Mouse (Mus musculus): ENCODE measurements around the gene Wdr90.

DNA sequence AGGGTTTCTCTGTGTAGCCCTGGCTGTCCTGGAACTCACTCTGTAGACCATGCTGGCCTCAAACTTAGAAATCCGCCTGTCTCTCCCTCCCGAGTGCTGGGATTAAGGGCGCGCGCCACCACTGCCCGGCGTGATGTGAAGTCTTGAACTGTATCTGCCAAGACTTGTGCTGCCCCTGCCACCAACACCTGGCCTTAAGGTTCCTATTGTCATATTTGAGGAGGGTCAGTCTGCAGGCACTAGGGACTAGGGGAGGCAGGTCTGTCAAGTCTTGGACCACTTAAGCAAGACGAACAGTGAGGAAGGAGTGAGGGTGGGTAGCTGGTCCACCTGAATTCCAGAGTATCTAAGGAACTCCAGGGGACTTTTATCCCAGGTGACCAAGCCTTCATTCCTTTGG lies 8.2 kb upstream of the Wdr90 start:
- TF ChIP-seq CTCF (IDR thresholded peaks at IDR 0.05; ENCODE audit: borderline replicate concordance, insufficient read depth, low read length) (no peak), POLR2A (IDR thresholded peaks at IDR 0.05; ENCODE audit: low read depth, low read length) (no peak)

All from embryonic fibroblast, embryonic 13.5 days (primary cell).